Comparison of ENCODE assay signal across 18 mouse cellular contexts in genomic region chr15:67840671-67841070, GRCm38 (mm10).
DNase-seq lines count a peak whose midpoint lies in the region; ATAC-seq lines count a peak whose summit lies in the region.
"Had no signal": no experiment of that assay in that cellular context is flagged by ENCODE, and none has a peak within 500 bp of the region (broad histone marks: within the 10 kb centered on the region; RNA-seq: fewer than 3 reads in every experiment).

No protein-coding gene starts in this region.

- ATAC-seq in forebrain, embryonic 16.5 days: peak; percentile 71
- no peak for ATAC-seq in forebrain, embryonic 15.5 days (replicated peaks)
- ATAC-seq: hindbrain, embryonic 16.5 days; midbrain, embryonic 13.5 days had no signal

- H3K9me3 ChIP-seq in forebrain, embryonic 16.5 days (ENCODE audit: control insufficient read depth, low read length): no peaks in the 10 kb centered on the region
- H3K9me3 ChIP-seq in forebrain, embryonic 15.5 days: no peaks in the 10 kb centered on the region
- H3K9me3 ChIP-seq: heart, embryonic 13.5 days; limb, embryonic 10.5 days; midbrain, embryonic 13.5 days; neural tube, embryonic 13.5 days had no signal

- no peak overlapping the region for H3K4me2 ChIP-seq in forebrain, embryonic 16.5 days (ENCODE audit: low read length)
- no peak overlapping the region for H3K4me2 ChIP-seq in forebrain, embryonic 15.5 days (replicated peaks)
- H3K4me2 ChIP-seq: heart, embryonic 13.5 days; lung, embryonic 14.5 days; midbrain, embryonic 13.5 days; neural tube, embryonic 13.5 days had no signal

- no peak overlapping the region for H3K9ac ChIP-seq in forebrain, embryonic 16.5 days (replicated peaks; ENCODE audit: low read depth, low read length)
- H3K9ac ChIP-seq in forebrain, embryonic 15.5 days (replicated peaks): no peak overlapping the region
- H3K9ac ChIP-seq: heart, embryonic 13.5 days; lung, embryonic 14.5 days; midbrain, embryonic 13.5 days; neural tube, embryonic 13.5 days had no signal

- H3K36me3 ChIP-seq in forebrain, embryonic 16.5 days (ENCODE audit: control insufficient read depth, insufficient read depth): no peaks in the 10 kb centered on the region
- H3K36me3 ChIP-seq in forebrain, embryonic 15.5 days: no peaks in the 10 kb centered on the region
- H3K36me3 ChIP-seq: heart, embryonic 13.5 days; limb, embryonic 10.5 days; midbrain, embryonic 13.5 days; neural tube, embryonic 13.5 days had no signal

- whole genome bisulfite sequencing in forebrain, embryonic 16.5 days: 71% methylated on average over 3 of the region's 3 CpGs
- 79% methylated on average over 3 of the region's 3 CpGs for WGBS in forebrain, embryonic 15.5 days

- peak; percentile 29 to 38 for DNase-seq in frontal cortex, postnatal 10 days (ENCODE audit: low spot score in 2 of 2)
- peak; percentile 46 to 72 for DNase-seq in left cerebral cortex, adult 18-20 months (ENCODE audit: low spot score in 2 of 2)
- peak; percentile 33 to 77 for DNase-seq in right cerebral cortex, postnatal 36 days (ENCODE audit: low spot score in 2 of 2)
- DNase-seq in thymus, postnatal 0 days (ENCODE audit: low spot score): no peak
- no peak for DNase-seq in kidney, postnatal 4 days
- no peak for DNase-seq in kidney, adult 11 months
- DNase-seq: adrenal gland, adult 8-10 months; cerebellum, adult 8-10 months; gastrocnemius, adult 2 months; lung, embryonic 14.5 days; spleen, adult 18-20 months had no signal

- H3K4me3 ChIP-seq in forebrain, embryonic 16.5 days (replicated peaks; ENCODE audit: low read length): no peak overlapping the region
- H3K4me3 ChIP-seq in forebrain, embryonic 15.5 days: no peak overlapping the region
- H3K4me3 ChIP-seq: gastrocnemius, adult 2 months; heart, embryonic 13.5 days; limb, embryonic 10.5 days; midbrain, embryonic 13.5 days; neural tube, embryonic 13.5 days had no signal

- no peaks in the 10 kb centered on the region for H3K27me3 ChIP-seq in forebrain, embryonic 16.5 days (replicated peaks; ENCODE audit: control insufficient read depth, insufficient read depth, low read length)
- H3K27me3 ChIP-seq in forebrain, embryonic 15.5 days: no peaks in the 10 kb centered on the region
- H3K27me3 ChIP-seq: heart, embryonic 13.5 days; midbrain, embryonic 13.5 days; neural tube, embryonic 13.5 days had no signal

- no peaks in the 10 kb centered on the region for H3K4me1 ChIP-seq in forebrain, embryonic 16.5 days (replicated peaks; ENCODE audit: control insufficient read depth, insufficient read depth, low read length)
- no peaks in the 10 kb centered on the region for H3K4me1 ChIP-seq in forebrain, embryonic 15.5 days
- H3K4me1 ChIP-seq: heart, embryonic 13.5 days; midbrain, embryonic 13.5 days; neural tube, embryonic 13.5 days had no signal

- no peak overlapping the region for H3K27ac ChIP-seq in forebrain, embryonic 16.5 days (ENCODE audit: low read length)
- H3K27ac ChIP-seq in forebrain, embryonic 15.5 days (replicated peaks): no peak overlapping the region
- H3K27ac ChIP-seq: gastrocnemius, adult 2 months; heart, embryonic 13.5 days; limb, embryonic 10.5 days; midbrain, embryonic 13.5 days; neural tube, embryonic 13.5 days had no signal

Comparison
In these comparisons a context has a peak if more than half of its experiments do, and no peak if none do; other contexts are left out.
1. DNase-seq: peak in frontal cortex, postnatal 10 days (2 of 2), left cerebral cortex, adult 18-20 months (2 of 2) and right cerebral cortex, postnatal 36 days (2 of 2); none in thymus, postnatal 0 days (single experiment), kidney, postnatal 4 days (0 of 2) and kidney, adult 11 months (single experiment).